Mouse (Mus musculus) kidney, adult 18-20 months (tissue): ENCODE measurements around the gene Pla2g2f.

Experiments used
- DNase-seq: peaks from one replicate; pipeline ENCODE4 v3.0.0; 2021

Gene Pla2g2f

GRCm38 (mm10) chr4:138755983-138756382 is 1.4 kb downstream of the Pla2g2f start:
- no peak for DNase-seq

GRCm38 (mm10) chr4:138755439-138755838 is 2.0 kb downstream of the Pla2g2f start:
- no peak for DNase-seq

DNA sequence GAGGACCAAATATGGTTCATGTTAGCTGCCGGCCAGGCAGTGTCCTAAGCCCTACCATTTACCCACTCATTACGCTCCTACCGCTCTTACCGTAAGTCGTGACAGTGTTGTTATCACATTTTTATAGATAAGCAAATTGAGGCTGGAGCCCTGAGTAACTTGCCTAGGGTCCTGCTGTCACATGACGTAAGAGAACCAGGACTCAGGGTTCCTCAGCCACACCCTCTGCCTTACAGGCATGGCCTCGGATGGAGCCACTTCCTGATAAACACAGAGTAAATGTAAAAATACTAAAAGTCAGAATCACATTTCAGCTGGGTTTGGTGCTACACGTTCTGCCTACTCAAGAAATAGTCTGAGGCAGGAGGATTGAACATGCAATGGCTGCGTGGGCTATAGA is 3.0 kb downstream of the Pla2g2f start:
- no peak for DNase-seq

- no peak for DNase-seq
Measured at GRCm38 (mm10) chr4:138753608-138754007, 3.8 kb downstream of the Pla2g2f start.

DNA sequence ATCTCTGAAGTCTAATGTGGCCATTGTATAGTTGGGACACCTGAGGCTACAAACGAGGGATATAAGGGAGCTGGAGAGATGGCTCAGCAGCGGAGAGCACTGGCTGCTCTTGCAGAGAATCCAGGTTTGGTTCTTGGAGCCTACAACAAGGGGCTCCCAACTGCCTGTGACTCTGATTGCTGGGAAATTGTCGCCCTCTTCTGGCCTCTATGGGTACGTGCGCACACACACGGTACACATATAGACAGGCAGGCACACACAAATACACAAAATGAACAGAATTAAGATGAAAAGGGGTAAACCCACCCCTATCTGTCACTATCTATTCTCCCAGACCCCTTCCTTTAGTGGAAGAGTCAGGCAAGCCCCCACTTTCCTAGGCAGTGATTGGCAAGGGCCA is 4.8 kb downstream of the Pla2g2f start:
- DNase-seq = no peak

DNA sequence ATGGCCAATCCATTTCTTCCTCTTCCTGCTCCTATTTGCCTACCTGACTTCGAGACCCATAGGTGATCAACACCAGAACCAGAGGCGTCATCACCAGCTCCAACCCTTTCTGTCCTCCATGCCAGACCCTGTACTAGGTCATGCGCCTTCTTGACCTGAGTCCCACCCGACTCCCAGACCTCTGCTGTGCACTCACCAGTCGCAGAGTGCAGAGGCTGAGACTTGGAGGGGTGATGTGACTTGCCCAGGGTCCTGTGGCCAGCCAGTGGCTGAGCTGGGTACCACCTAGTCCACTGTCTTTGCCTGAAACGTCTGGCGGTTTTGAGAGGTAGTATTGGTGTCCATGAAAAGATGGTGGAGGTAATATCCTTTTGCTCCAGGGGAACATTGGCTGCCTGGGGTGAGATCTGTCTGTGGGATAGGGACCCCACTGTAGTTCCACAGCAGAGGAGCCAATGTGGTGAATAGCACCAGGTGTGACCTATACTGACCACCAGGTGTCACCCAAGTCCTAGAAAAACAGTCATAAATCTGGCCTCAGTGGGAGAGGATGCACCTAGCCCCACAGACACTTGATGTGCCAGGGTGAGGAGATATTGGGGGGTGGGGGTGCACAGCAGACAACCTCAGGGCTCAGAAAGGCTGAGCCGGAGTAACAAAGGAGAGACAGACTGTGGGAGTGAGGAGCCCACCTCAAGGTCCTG is 8.9 kb downstream of the Pla2g2f start:
- peak; percentile 54 for DNase-seq

DNA sequence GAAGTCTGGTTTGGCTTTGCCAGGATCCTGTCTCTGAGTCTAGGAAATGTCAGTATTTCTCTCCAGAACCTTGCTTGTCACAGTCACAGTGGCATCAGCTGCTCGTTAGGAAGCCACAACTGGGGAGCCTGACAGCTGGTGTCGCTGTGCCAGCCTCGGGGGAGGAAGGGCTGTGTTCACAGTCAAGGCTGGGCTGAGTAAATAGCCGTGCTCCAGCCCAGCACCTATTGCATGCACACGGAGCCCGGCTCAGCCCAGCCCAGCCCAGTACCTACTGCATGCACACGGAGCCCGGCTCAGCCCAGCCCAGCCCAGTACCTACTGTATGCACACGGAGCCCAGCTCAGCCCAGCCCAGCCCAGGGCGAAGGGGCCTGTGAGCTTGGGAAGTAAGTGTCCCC is 9.6 kb downstream of the Pla2g2f start:
- DNase-seq = no peak

GRCm38 (mm10) chr4:138746866-138747265 is 10.6 kb downstream of the Pla2g2f start:
- no peak for DNase-seq

DNA sequence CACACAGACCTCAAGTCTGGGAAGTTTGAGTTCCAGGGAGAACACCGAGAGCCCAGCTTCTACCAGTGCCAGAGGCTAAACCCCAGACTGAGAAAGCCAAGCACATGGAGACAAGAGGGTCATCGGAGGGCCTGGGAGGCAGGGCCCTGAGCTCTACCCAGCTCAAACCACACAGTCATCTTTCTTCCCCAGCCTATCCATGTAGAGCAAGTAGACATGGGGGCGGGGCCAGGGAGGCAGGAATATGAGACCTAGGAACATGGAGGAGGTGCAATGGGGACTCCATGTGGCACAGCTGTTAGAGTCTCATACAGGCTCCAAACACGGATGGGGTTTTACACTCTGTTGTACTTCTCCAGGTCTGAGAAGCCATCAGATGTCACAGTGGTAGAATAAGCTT is 11.5 kb downstream of the Pla2g2f start:
- no peak for DNase-seq

GRCm38 (mm10) chr4:138739136-138739851 is 18.1 kb downstream of the Pla2g2f start:
- no peak for DNase-seq

- DNase-seq = no peak
Measured at GRCm38 (mm10) chr4:138737031-138737430, 20.4 kb downstream of the Pla2g2f start, which contains the start of gene Ubxn10. Ubxn10 (minus strand) TSS chr4:138737167.

GRCm38 (mm10) chr4:138734863-138735262 is 22.6 kb downstream of the Pla2g2f start:
- no peak for DNase-seq

- DNase-seq = peak; percentile 26
Measured at GRCm38 (mm10) chr4:138734105-138734504, 23.3 kb downstream of the Pla2g2f start.

DNA sequence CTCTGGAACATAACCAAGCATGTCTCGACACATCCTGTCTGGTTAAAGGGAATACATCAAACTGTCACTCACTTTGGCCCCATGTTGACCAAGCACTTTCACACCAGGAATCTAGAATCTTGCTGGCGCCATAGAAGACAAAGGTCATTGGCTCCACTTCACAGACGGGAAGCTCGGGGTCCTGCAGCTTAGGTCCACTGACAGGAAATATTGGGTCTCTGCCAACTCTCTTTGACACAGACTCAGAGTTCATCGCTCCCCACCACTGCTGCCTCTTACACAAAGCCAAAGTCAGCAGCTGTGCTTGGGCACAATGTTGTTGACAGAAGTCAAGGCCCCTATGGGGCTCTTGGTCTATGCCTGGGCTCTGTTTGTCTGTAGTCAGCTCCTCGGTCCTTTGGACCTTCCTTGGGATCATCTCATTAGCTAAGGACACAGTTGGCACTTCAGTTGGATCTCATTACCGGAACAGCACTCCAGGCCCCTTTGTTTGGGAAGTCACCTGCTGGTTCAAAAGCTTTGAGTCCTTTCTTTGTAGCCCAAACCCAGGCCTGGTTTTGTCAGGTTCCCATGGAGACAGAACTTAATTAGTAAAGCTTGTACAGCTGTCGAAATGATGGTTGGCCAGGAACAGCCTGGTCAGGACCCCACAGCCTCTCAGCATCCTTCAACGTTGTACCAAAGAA is 28.3 kb downstream of the Pla2g2f start:
- DNase-seq = peak; percentile 64

- DNase-seq = peak; percentile 38
Measured at GRCm38 (mm10) chr4:138725751-138726150, 31.7 kb downstream of the Pla2g2f start.

DNA sequence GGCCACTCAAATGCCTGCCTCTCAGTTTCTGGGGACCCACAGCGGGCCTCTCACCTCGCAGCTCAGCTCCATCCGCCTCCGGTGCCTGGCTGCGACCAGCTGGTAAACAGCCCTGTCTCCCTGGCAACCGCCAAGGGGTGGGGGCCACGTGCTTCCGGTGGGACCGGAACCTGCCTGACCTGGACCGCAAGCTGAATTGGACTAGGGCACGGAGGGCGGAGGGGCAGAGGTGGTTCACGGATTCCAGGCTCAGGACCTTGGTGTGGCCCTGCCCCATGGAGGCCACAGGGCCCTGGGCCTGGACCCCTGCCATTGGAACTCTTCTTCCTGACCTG is 32.3 kb downstream of the Pla2g2f start:
- DNase-seq = peak; percentile 88

GRCm38 (mm10) chr4:138724354-138725126 is 32.9 kb downstream of the Pla2g2f start, which contains the start of gene Pla2g2c:
Pla2g2c (plus strand) TSS chr4:138724792.
- no peak for DNase-seq

DNA sequence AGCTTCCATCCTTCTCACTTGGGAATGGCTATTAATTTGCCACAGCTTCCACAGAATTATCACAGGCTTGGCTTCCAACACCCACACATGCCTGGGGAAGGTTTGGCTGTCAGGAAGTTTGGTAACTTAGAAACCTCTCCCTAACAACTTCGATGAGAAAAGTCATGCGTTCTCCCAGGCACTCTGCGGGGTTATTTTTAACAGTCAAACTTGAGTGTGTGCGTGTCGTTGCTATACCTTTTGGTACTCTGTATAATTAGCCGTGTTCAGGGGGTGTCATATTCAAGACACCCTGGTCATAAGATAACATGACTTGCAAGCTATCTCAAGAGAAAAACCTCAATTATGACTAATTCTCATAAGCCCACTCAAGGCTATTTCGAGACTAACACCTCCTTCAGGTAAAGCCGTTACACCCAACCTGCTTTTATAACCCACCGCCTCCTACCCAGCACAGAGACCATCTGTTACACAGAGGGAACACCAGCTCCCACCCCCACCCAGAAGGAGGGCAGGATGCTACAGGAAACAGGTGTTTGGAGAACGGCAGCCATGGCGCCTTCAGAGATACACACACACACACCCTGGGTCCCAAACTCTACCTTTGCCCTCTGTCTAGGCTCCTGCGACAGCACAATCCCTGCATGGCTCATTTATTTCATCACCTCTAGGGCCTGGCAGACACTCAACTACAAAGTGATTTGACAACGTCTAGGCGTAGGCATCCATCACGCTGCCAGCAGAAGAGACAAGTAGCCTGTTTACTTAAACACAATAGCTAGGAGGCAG is 33.7 kb downstream of the Pla2g2f start:
- DNase-seq = peak; percentile 64

DNA sequence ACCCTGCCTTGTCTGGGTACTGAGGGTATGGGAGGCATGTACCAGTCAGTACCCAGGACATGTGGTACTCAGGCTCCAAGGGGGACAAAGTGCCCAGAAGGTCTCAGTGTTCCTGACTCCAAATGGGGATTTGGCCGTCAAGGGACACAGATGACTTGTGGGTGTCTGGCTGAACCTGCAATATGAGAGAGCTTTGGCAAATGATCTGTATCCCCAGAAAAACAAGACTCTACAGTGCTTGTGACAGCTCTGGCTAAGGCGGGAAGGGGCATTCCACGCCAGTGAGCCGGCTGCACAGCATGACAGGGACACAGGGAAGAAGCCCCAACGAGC is 38.2 kb downstream of the Pla2g2f start:
- no peak for DNase-seq

DNA sequence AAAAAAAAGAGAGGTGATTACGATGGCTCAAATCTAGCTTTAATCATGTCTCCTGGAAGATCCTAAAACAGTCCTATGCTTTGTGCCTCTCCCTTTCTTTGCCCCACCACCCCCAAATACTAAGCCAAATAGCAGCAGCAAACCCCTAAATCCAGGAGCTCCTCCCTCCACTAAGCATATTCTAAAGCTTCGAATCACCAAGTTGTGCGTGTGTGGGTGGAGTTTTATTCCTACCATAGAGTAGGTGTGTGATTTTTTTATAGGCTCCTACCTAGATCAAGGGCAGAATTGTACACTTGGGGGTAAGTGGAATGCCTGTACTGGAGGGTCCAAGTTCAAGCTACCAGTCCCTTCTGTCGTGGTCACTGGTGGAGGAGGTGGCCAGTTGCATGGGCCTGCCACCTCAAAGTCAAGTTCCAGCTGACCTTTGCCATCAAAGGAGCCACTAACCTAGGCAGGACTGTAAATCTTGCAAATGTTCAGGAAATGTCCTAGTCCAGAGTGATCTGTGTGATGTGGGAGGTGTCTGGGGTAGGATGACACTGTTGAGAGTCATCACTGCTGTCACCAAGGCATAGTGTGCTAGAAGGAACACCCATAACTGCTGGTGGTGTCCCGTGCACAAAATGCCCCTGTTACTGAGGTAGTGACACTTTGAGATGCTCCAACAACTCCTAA is 38.7 kb downstream of the Pla2g2f start:
- DNase-seq = no peak

GRCm38 (mm10) chr4:138716697-138717096 is 40.7 kb downstream of the Pla2g2f start:
- no peak for DNase-seq

GRCm38 (mm10) chr4:138714186-138714585 is 43.2 kb downstream of the Pla2g2f start:
- no peak for DNase-seq
